Mouse (Mus musculus): Measurements from ENCODE around the gene Gli3. TPM values are rescaled to one million over a fixed set of nuclear protein-coding genes. Genes with fewer than 3 reads are reported as not detected.

Gene Gli3
- polyA plus RNA-seq (2015; fragmentation: Nextera tagmentation; extraction: Ambion mirVana), result 0.27 and 0.30 TPM in 2 replicates

DNA sequence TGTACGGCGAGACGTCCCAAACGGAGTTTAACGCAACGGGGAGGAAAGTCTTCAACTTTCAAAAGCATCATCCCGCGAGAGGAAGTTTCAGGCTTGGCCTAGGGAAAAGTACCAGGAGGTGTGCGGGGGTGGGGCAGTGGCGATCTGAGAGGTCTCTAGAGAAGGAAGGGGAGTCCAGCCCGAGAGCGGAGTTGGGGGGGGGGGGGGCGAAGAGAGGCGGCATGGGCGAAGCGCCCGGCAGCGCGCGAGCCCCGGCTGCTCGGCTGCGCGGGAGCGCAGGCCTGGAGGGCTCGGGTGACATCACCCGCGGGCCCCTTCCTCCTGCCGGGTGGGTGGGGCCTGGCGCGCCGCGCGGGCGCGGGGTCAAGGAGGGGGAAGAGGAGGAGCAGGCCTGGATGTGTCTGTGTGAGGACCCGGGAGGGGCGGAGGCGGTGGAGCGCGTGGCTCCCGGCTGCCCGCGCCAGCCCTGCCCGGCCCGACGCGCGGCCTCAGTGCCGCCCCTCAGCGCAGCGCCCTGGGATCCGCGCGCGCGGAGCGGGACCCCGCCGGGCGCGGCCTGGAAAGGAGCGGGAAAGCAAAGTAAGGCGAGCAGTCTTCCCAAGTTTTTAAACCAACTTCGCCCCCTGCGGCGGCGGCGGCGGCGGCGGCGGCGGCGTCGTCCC, at the start of gene Gli3:
Gene Gli3, plus strand, starts transcription at position 406 of the 662 bp plus-strand sequence.
- Histone ChIP-seq H3K4me3 (ENCODE audit: low read depth, low read length) (peak within 1 kb of the TSS; percentile 51), H3K27ac (ENCODE audit: low read length) (no peak within 1 kb of the TSS), H3K4me1 (ENCODE audit: control insufficient read depth, low read depth, low read length) (no peaks in the 10 kb centered on the region), H3K36me3 (ENCODE audit: control insufficient read depth, insufficient read depth) (no peaks in the 10 kb centered on the region), H3K27me3 (ENCODE audit: control insufficient read depth, insufficient read depth, low read depth, low read length) (peaks cover 45% of the 10 kb centered on the region), H3K9me3 (replicated peaks; ENCODE audit: control insufficient read depth, low read length) (no peaks in the 10 kb centered on the region), H3K9ac (ENCODE audit: low read depth, low read length) (no peak within 1 kb of the TSS), H3K4me2 (ENCODE audit: low read depth, low read length) (peak within 1 kb of the TSS; percentile 57)
- under 1% methylated on average over 31 of the region's 76 CpGs for WGBS (ENCODE audit: insufficient replicate concordance)
- ATAC-seq (ENCODE audit: low read depth), result peak; percentile 74

GRCm38 (mm10) chr13:15421182-15421750, 41.8 kb upstream of the Gli3 start:
- Histone ChIP-seq H3K9ac (ENCODE audit: low read depth, low read length) (no peak overlapping the region), H3K4me2 (ENCODE audit: low read depth, low read length) (no peak overlapping the region), H3K27me3 (ENCODE audit: control insufficient read depth, insufficient read depth, low read depth, low read length) (no peaks in the 10 kb centered on the region), H3K36me3 (ENCODE audit: control insufficient read depth, insufficient read depth) (no peaks in the 10 kb centered on the region), H3K4me1 (ENCODE audit: control insufficient read depth, low read depth, low read length) (no peaks in the 10 kb centered on the region), H3K9me3 (replicated peaks; ENCODE audit: control insufficient read depth, low read length) (no peaks in the 10 kb centered on the region), H3K27ac (ENCODE audit: low read length) (no peak overlapping the region), H3K4me3 (ENCODE audit: low read depth, low read length) (no peak overlapping the region)
- ATAC-seq (ENCODE audit: low read depth), result no peak
- 58% methylated on average over 10 of the region's 10 CpGs for WGBS (ENCODE audit: insufficient replicate concordance)

DNA sequence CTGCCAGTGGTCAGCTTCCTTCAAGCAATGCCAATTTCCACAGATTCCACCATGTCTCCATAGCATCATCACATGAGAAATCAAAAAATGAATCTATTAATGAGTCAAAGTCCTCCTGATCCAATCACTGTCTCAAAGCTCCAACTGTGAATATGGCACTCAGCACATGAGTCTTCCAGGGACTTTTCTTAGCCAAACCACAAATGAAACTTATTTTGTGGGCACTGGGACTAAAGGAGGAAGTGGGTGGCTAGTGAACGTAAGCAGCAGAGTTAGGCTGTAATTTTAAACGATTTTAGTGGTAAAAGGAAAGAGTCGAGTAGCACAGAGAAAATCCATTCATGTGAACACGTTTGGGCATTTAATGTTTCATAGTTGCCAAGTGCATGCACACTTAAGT, 21.0 kb upstream of the Gli3 start:
- ATAC-seq (ENCODE audit: low read depth), result no peak
- H3K4me2 ChIP-seq (ENCODE audit: low read depth, low read length), result no peak overlapping the region
- WGBS (ENCODE audit: insufficient replicate concordance), result 17% methylated on average over 4 of the region's 4 CpGs
- H3K4me3 ChIP-seq (ENCODE audit: low read depth, low read length), result no peak overlapping the region
- no peaks in the 10 kb centered on the region for H3K9me3 ChIP-seq (replicated peaks; ENCODE audit: control insufficient read depth, low read length)
- no peak overlapping the region for H3K9ac ChIP-seq (ENCODE audit: low read depth, low read length)
- no peaks in the 10 kb centered on the region for H3K4me1 ChIP-seq (ENCODE audit: control insufficient read depth, low read depth, low read length)
- no peak overlapping the region for H3K27ac ChIP-seq (ENCODE audit: low read length)
- no peaks in the 10 kb centered on the region for H3K27me3 ChIP-seq (ENCODE audit: control insufficient read depth, insufficient read depth, low read depth, low read length)
- H3K36me3 ChIP-seq (ENCODE audit: control insufficient read depth, insufficient read depth), result no peaks in the 10 kb centered on the region

DNA sequence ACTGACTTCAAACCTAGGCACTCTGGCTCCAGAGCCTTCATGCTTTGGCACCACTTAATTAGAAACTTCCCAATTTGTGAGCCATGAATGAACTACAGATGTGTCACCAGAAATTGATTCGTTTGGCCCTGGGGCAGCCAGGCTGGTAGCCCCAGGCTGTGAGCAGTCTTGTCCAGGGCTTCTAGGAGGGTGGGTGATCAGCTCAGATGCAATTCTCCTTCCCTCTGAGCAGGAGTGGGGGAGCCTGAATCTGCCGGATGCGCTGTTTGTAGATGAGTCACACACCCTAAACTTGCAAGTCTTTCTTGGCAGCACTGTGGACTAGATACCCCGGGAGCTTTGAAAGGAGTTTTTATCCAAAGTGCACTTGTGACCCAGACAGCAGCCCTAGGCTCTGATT, 18.7 kb upstream of the Gli3 start:
- no peak overlapping the region for H3K4me3 ChIP-seq (ENCODE audit: low read depth, low read length)
- H3K9me3 ChIP-seq (replicated peaks; ENCODE audit: control insufficient read depth, low read length), result no peaks in the 10 kb centered on the region
- H3K36me3 ChIP-seq (ENCODE audit: control insufficient read depth, insufficient read depth), result no peaks in the 10 kb centered on the region
- 53% methylated on average over 4 of the region's 4 CpGs for WGBS (ENCODE audit: insufficient replicate concordance)
- no peak overlapping the region for H3K9ac ChIP-seq (ENCODE audit: low read depth, low read length)
- H3K4me1 ChIP-seq (ENCODE audit: control insufficient read depth, low read depth, low read length), result no peaks in the 10 kb centered on the region
- no peak overlapping the region for H3K4me2 ChIP-seq (ENCODE audit: low read depth, low read length)
- ATAC-seq (ENCODE audit: low read depth), result no peak
- no peaks in the 10 kb centered on the region for H3K27me3 ChIP-seq (ENCODE audit: control insufficient read depth, insufficient read depth, low read depth, low read length)
- H3K27ac ChIP-seq (ENCODE audit: low read length), result no peak overlapping the region

- no peaks in the 10 kb centered on the region for H3K9me3 ChIP-seq (replicated peaks; ENCODE audit: control insufficient read depth, low read length)
- 65% methylated on average over 2 of the region's 2 CpGs for WGBS (ENCODE audit: insufficient replicate concordance)
- no peaks in the 10 kb centered on the region for H3K27me3 ChIP-seq (ENCODE audit: control insufficient read depth, insufficient read depth, low read depth, low read length)
- no peak overlapping the region for H3K4me2 ChIP-seq (ENCODE audit: low read depth, low read length)
- H3K4me3 ChIP-seq (ENCODE audit: low read depth, low read length), result no peak overlapping the region
- no peaks in the 10 kb centered on the region for H3K4me1 ChIP-seq (ENCODE audit: control insufficient read depth, low read depth, low read length)
- no peak overlapping the region for H3K27ac ChIP-seq (ENCODE audit: low read length)
- no peaks in the 10 kb centered on the region for H3K36me3 ChIP-seq (ENCODE audit: control insufficient read depth, insufficient read depth)
- no peak overlapping the region for H3K9ac ChIP-seq (ENCODE audit: low read depth, low read length)
- ATAC-seq (ENCODE audit: low read depth), result no peak
Observed at GRCm38 (mm10) chr13:15445591-15445990, 17.4 kb upstream of the Gli3 start.

GRCm38 (mm10) chr13:15446004-15446403, 17.0 kb upstream of the Gli3 start:
- no peak for ATAC-seq (ENCODE audit: low read depth)
- Histone ChIP-seq H3K27me3 (ENCODE audit: control insufficient read depth, insufficient read depth, low read depth, low read length) (no peaks in the 10 kb centered on the region), H3K9ac (ENCODE audit: low read depth, low read length) (no peak overlapping the region), H3K9me3 (replicated peaks; ENCODE audit: control insufficient read depth, low read length) (no peaks in the 10 kb centered on the region), H3K27ac (ENCODE audit: low read length) (no peak overlapping the region), H3K4me2 (ENCODE audit: low read depth, low read length) (no peak overlapping the region), H3K4me3 (ENCODE audit: low read depth, low read length) (no peak overlapping the region), H3K36me3 (ENCODE audit: control insufficient read depth, insufficient read depth) (no peaks in the 10 kb centered on the region), H3K4me1 (ENCODE audit: control insufficient read depth, low read depth, low read length) (no peaks in the 10 kb centered on the region)
- 62% methylated on average over 8 of the region's 8 CpGs for WGBS (ENCODE audit: insufficient replicate concordance)

DNA sequence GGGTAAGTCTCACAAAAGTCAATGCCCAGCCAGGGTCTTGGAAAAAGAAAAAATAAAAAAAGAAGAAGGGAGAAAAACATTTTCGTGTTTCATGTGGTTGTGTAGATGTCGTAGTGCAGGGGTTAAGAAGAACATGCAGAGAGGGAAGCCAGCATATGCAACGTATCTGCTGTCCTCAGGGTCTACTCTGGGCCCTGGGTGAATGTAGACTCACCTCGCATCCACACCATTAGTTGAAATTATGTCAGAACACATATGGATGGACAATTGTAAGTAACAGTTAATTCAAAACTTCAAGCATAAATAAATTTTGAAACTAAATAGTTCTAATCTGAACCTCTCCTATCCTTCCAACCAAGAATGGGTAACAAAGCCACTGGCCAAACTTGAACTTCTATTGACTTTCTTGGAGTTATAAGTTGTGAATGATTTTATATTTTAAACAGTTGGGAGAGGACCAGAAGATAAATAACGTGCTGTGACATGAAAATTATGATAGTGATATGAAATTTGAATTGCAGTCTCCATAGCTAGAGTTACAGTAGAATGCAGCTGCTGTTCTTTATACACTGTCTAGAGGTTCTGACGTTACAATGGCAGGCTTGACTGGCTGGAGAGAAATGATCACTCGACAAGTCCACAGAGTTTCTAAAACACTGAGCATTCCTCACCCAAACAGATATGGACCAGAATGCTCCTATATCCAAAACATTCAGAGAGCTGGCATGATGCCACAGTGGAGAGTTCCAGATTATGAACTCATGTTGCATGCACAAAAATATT, 16.1 kb upstream of the Gli3 start:
- no peak overlapping the region for H3K27ac ChIP-seq (ENCODE audit: low read length)
- no peaks in the 10 kb centered on the region for H3K9me3 ChIP-seq (replicated peaks; ENCODE audit: control insufficient read depth, low read length)
- H3K4me1 ChIP-seq (ENCODE audit: control insufficient read depth, low read depth, low read length), result no peaks in the 10 kb centered on the region
- H3K4me2 ChIP-seq (ENCODE audit: low read depth, low read length), result no peak overlapping the region
- H3K27me3 ChIP-seq (ENCODE audit: control insufficient read depth, insufficient read depth, low read depth, low read length), result no peaks in the 10 kb centered on the region
- no peaks in the 10 kb centered on the region for H3K36me3 ChIP-seq (ENCODE audit: control insufficient read depth, insufficient read depth)
- no peak for ATAC-seq (ENCODE audit: low read depth)
- WGBS (ENCODE audit: insufficient replicate concordance), result 50% methylated on average over 7 of the region's 7 CpGs
- no peak overlapping the region for H3K4me3 ChIP-seq (ENCODE audit: low read depth, low read length)
- H3K9ac ChIP-seq (ENCODE audit: low read depth, low read length), result no peak overlapping the region

GRCm38 (mm10) chr13:15450941-15451340, 12.1 kb upstream of the Gli3 start:
- no peaks in the 10 kb centered on the region for H3K27me3 ChIP-seq (ENCODE audit: control insufficient read depth, insufficient read depth, low read depth, low read length)
- no peaks in the 10 kb centered on the region for H3K4me1 ChIP-seq (ENCODE audit: control insufficient read depth, low read depth, low read length)
- ATAC-seq (ENCODE audit: low read depth), result no peak
- no peak overlapping the region for H3K4me2 ChIP-seq (ENCODE audit: low read depth, low read length)
- no peak overlapping the region for H3K27ac ChIP-seq (ENCODE audit: low read length)
- no peaks in the 10 kb centered on the region for H3K9me3 ChIP-seq (replicated peaks; ENCODE audit: control insufficient read depth, low read length)
- no peak overlapping the region for H3K4me3 ChIP-seq (ENCODE audit: low read depth, low read length)
- H3K9ac ChIP-seq (ENCODE audit: low read depth, low read length), result no peak overlapping the region
- no peaks in the 10 kb centered on the region for H3K36me3 ChIP-seq (ENCODE audit: control insufficient read depth, insufficient read depth)
- 42% methylated on average over 2 of the region's 2 CpGs for WGBS (ENCODE audit: insufficient replicate concordance)

GRCm38 (mm10) chr13:15457841-15458240, 5.2 kb upstream of the Gli3 start:
- no peak overlapping the region for H3K4me3 ChIP-seq (ENCODE audit: low read depth, low read length)
- peaks cover 16% of the 10 kb centered on the region for H3K27me3 ChIP-seq (ENCODE audit: control insufficient read depth, insufficient read depth, low read depth, low read length)
- H3K9me3 ChIP-seq (replicated peaks; ENCODE audit: control insufficient read depth, low read length), result no peaks in the 10 kb centered on the region
- no peak overlapping the region for H3K27ac ChIP-seq (ENCODE audit: low read length)
- no peak overlapping the region for H3K4me2 ChIP-seq (ENCODE audit: low read depth, low read length)
- no peaks in the 10 kb centered on the region for H3K4me1 ChIP-seq (ENCODE audit: control insufficient read depth, low read depth, low read length)
- no peak overlapping the region for H3K9ac ChIP-seq (ENCODE audit: low read depth, low read length)
- no peaks in the 10 kb centered on the region for H3K36me3 ChIP-seq (ENCODE audit: control insufficient read depth, insufficient read depth)
- ATAC-seq (ENCODE audit: low read depth), result no peak
- 57% methylated on average over 5 of the region's 5 CpGs for WGBS (ENCODE audit: insufficient replicate concordance)

Measured in liver, embryonic 16.5 days (tissue).